Comparison of ENCODE assay signal across 7 mouse cellular contexts in the genomic region with DNA sequence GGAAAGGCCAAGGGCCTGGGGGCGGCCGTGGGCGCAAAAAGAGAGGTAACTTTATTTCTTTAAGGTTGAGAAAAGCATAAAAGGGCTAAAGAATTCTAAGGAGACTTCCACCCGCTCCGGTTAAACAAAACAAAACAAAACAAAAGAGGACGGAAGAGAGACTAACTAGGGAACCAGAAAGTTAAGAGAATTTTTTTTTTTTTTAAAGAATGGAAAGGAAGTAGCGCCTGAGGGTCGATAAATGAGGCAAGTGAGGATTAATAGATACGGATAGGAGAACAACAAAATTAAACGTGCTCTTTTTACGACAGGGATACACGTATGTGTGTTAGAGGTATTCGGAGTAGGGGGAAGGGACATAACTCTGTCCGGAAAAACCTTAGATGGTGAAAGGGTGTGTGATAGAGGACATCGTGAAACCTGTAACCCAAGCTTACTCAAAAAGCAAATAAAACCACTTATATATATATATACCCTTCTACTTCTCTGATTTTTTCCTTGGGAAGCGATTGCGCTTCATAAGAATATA. TPM values are rescaled to one million over a fixed set of nuclear protein-coding genes. Genes with fewer than 3 reads are reported as not detected.
A peak's percentile ranks its signal among the peaks of the same experiment; 100 is the strongest.
DNase-seq lines count a peak whose midpoint lies in the region; ATAC-seq and TF ChIP-seq lines count a peak whose summit lies in the region.

No protein-coding gene starts in this region.

- H3K9me3 ChIP-seq in erythroblast, embryonic 14.5 days (ENCODE audit: control insufficient read depth, low read length): no peaks in the 10 kb centered on the region
- H3K9me3 ChIP-seq in limb, embryonic 15.5 days: no peaks in the 10 kb centered on the region

- DNase-seq in thymus, postnatal 0 days (ENCODE audit: low spot score): peak; percentile 14
- DNase-seq in thymus, postnatal 4 days: no peak
- DNase-seq in adrenal gland, adult 2 months: no peak
- DNase-seq in spleen, postnatal 4 days (ENCODE audit: low spot score in 2 of 2): no peak

- peaks cover 41% of the 10 kb centered on the region for H3K36me3 ChIP-seq in erythroblast, embryonic 14.5 days (ENCODE audit: control insufficient read depth)
- peaks cover 16% of the 10 kb centered on the region; the same call in 1 of the 2 replicates for H3K36me3 ChIP-seq in limb, embryonic 15.5 days
- peaks cover 7% of the 10 kb centered on the region; the same call in 1 of the 2 replicates for H3K36me3 ChIP-seq in small intestine, adult 2 months (ENCODE audit: control insufficient read depth, insufficient read depth, low read length)

- no peak for TF ChIP-seq CTCF in small intestine, adult 2 months (IDR thresholded peaks at IDR 0.05; ENCODE audit: extremely low read depth, insufficient read length, insufficient replicate concordance, low read depth, low read length)

- peak overlapping the region; percentile 52 for H3K9ac ChIP-seq in limb, embryonic 15.5 days

- peaks cover 30% of the 10 kb centered on the region for H3K4me1 ChIP-seq in erythroblast, embryonic 14.5 days (ENCODE audit: control insufficient read depth)
- peaks cover 14% of the 10 kb centered on the region for H3K4me1 ChIP-seq in limb, embryonic 15.5 days
- H3K4me1 ChIP-seq in small intestine, adult 2 months (ENCODE audit: control insufficient read depth, insufficient read depth, insufficient read length, low read length): no peaks in the 10 kb centered on the region

- peak overlapping the region; percentile 70 for H3K4me3 ChIP-seq in erythroblast, embryonic 14.5 days (replicated peaks)
- peak overlapping the region; percentile 70 for H3K4me3 ChIP-seq in limb, embryonic 15.5 days
- peak overlapping the region; percentile 87 for H3K4me3 ChIP-seq in small intestine, adult 2 months (ENCODE audit: low read depth, low read length)

- H3K27ac ChIP-seq in limb, embryonic 15.5 days: peak overlapping the region; percentile 89
- peak overlapping the region; percentile 43; the same call in 1 of the 2 replicates for H3K27ac ChIP-seq in small intestine, adult 2 months (ENCODE audit: insufficient read depth, low read depth, low read length)

- no peak for TF ChIP-seq POLR2A in small intestine, adult 2 months (IDR thresholded peaks at IDR 0.05; ENCODE audit: low read depth, low read length)

- H3K27me3 ChIP-seq in erythroblast, embryonic 14.5 days (ENCODE audit: control insufficient read depth): no peaks in the 10 kb centered on the region
- no peaks in the 10 kb centered on the region for H3K27me3 ChIP-seq in limb, embryonic 15.5 days
- no peaks in the 10 kb centered on the region for H3K27me3 ChIP-seq in small intestine, adult 2 months (ENCODE audit: control insufficient read depth, insufficient read depth, low read length)

- peak overlapping the region; percentile 46 for H3K4me2 ChIP-seq in limb, embryonic 15.5 days

- no peak for ATAC-seq in limb, embryonic 15.5 days (ENCODE audit: insufficient number of reproducible peaks, low FRiP score, low TSS enrichment, low read depth)

- 5% methylated on average over 17 of the region's 17 CpGs for WGBS in limb, embryonic 15.5 days
- WGBS in small intestine, adult 2 months: 3% methylated on average over 17 of the region's 17 CpGs

RNA-seq across cellular contexts. Expression of gene Ppme1, which starts 0.4 kb away (rescaled TPM):
- polyA plus RNA-seq in thymus, postnatal 0 days (2015; fragmentation: Nextera tagmentation; extraction: Ambion mirVana): 41.5 and 48.4 TPM in 2 replicates
- 3.1 and 3.4 TPM in 2 replicates for polyA plus RNA-seq in erythroblast, embryonic 14.5 days (2012)
- polyA plus RNA-seq in limb, embryonic 15.5 days (2015; fragmentation: Nextera tagmentation; extraction: Ambion mirVana): 55.3 and 56.0 TPM in 2 replicates
- 35.1 and 45.8 TPM in 2 replicates for polyA plus RNA-seq in small intestine, adult 2 months (2012; rRNA removed)
- total RNA-seq in adrenal gland, adult 2 months (2021): 10 to 100 TPM; 60.9 to 69.9 TPM
- 110 and 131 TPM in 2 replicates for polyA plus RNA-seq in adrenal gland, adult 2 months (2012; rRNA removed)

RNA-seq across cellular contexts. Expression of gene C2cd3, which starts 0.5 kb away (rescaled TPM):
- 20.5 and 20.6 TPM in 2 replicates for polyA plus RNA-seq in thymus, postnatal 0 days (2015; fragmentation: Nextera tagmentation; extraction: Ambion mirVana)
- polyA plus RNA-seq in erythroblast, embryonic 14.5 days (2012): 3.1 and 5.1 TPM in 2 replicates
- polyA plus RNA-seq in limb, embryonic 15.5 days (2015; fragmentation: Nextera tagmentation; extraction: Ambion mirVana): 16.8 and 19.7 TPM in 2 replicates
- polyA plus RNA-seq in small intestine, adult 2 months (2012; rRNA removed): 6.6 and 10.1 TPM in 2 replicates
- total RNA-seq in adrenal gland, adult 2 months (2021): 10 to 100 TPM; 16.5 to 20.3 TPM
- 16.9 and 17.7 TPM in 2 replicates for polyA plus RNA-seq in adrenal gland, adult 2 months (2012; rRNA removed)
